Mouse (Mus musculus) ES-E14 (cell line): ENCODE results near the gene Iqschfp. TPM values are rescaled to one million over a fixed set of nuclear protein-coding genes. Genes with fewer than 3 reads are reported as not detected.
A peak's percentile ranks its signal among the peaks of the same experiment; 100 is the strongest.

ENCODE experiments used
- DNase-seq: peaks from one replicate; pipeline ENCODE4 v3.0.0-alpha.2; 2013; ENCODE audit warnings: low read depth, low spot score
- H3K27ac ChIP-seq: 2 replicates; pipeline ENCODE4 v1.5.1; 2012; ENCODE audit warnings: low read depth, mild to moderate bottlenecking, low read length, moderate library complexity, mixed read lengths; ENCODE audit not compliant: poor library complexity, insufficient read depth, severe bottlenecking
- H3K36me3 ChIP-seq: 2 replicates; pipeline ENCODE4 v1.6.1; 2012; ENCODE audit warnings: mild to moderate bottlenecking, low read length, moderate library complexity, mixed read lengths; ENCODE audit not compliant: control insufficient read depth, poor library complexity, insufficient read depth, severe bottlenecking
- H3K4me1 ChIP-seq, 2 experiments: fragments of 150-350 bp in 1 of 2; sonication (generic) in 1 of 2; 2 replicates each; pipeline ENCODE4 v1.6.1; 2012; ENCODE audit warnings: low read length in 2 of 2, mild to moderate bottlenecking in 1 of 2, mixed read lengths in 1 of 2; ENCODE audit not compliant: control insufficient read depth in 2 of 2, insufficient read depth in 2 of 2, poor library complexity in 1 of 2
- H3K4me3 ChIP-seq, 2 experiments: fragments of 150-350 bp in 1 of 2; sonication (generic) in 1 of 2; 2 replicates each; pipeline ENCODE4 v1.5.1; 2012; ENCODE audit warnings: low read length in 2 of 2, low read depth in 1 of 2, mild to moderate bottlenecking in 1 of 2, mixed read lengths in 1 of 2; ENCODE audit not compliant: insufficient read depth in 1 of 2, poor library complexity in 1 of 2, severe bottlenecking in 1 of 2
- H3K9ac ChIP-seq: 2 replicates; pipeline ENCODE4 v1.6.1; 2012; ENCODE audit warnings: low read depth, mild to moderate bottlenecking, low read length, mixed read lengths; ENCODE audit not compliant: poor library complexity, insufficient read depth, severe bottlenecking
- H3K9me3 ChIP-seq: fragments of 150-350 bp; sonication (generic); 2 replicates; pipeline ENCODE4 v1.6.1; 2012; ENCODE audit warnings: low read depth, mild to moderate bottlenecking, low read length; ENCODE audit not compliant: control insufficient read depth, insufficient read depth
- CHD2 ChIP-seq: IDR thresholded peaks from 2 replicates; pipeline ENCODE4 v1.6.1; 2014; ENCODE audit warnings: mild to moderate bottlenecking, low read depth, low read length, inconsistent platforms
- HCFC1 ChIP-seq: IDR thresholded peaks from 2 replicates; pipeline ENCODE4 v1.6.1; 2012; ENCODE audit warnings: low read length, inconsistent platforms, borderline replicate concordance; ENCODE audit not compliant: insufficient read depth
- MAFK ChIP-seq: IDR thresholded peaks from 2 replicates; pipeline ENCODE4 v1.6.1; 2014; ENCODE audit warnings: mild to moderate bottlenecking, low read depth, low read length, inconsistent platforms; ENCODE audit not compliant: insufficient read depth
- ZC3H11A ChIP-seq: IDR thresholded peaks from 2 replicates; pipeline ENCODE4 v1.6.1; 2012; ENCODE audit warnings: low read depth, mild to moderate bottlenecking, inconsistent platforms, low read length, borderline replicate concordance
- ZNF384 ChIP-seq: IDR thresholded peaks from 2 replicates; pipeline ENCODE4 v1.6.1; 2012; ENCODE audit warnings: low read depth, low read length, inconsistent platforms
- in situ Hi-C, 2 experiments: fragments of 600-800 bp; cut with MboI; formaldehyde crosslinking; loops; one replicate each; pipeline ENCODE4 v1.15.1; 2025; ENCODE audit warnings: low sequenced_read_pairs in 2 of 2, inconsistent platforms in 1 of 2; ENCODE audit not compliant: unreplicated experiment in 2 of 2
- total RNA-seq: library from RNA; depleted of rRNA; stranded (reverse); fragments of 300-350 nt; gene quantifications from 2 replicates; pipeline ENCODE4 v1.2.3, GENCODE M21; 2012

Gene Iqschfp
- total RNA-seq, 1 experiment, result not detected

- Histone ChIP-seq H3K9me3 (no peaks in the 10 kb centered on the region), H3K4me1 (no peaks in the 10 kb centered on the region), H3K4me3 (no peak overlapping the region), H3K9ac (no peak overlapping the region), H3K36me3 (no peaks in the 10 kb centered on the region), H3K27ac (no peak overlapping the region)
- in situ Hi-C loops, result loop anchor here in 1 of 2 experiments (10.0 to 25.0 kb wide), 2 partner anchors 430 to 657 kb away; no protein-coding TSS in a partner anchor
- no peak for TF ChIP-seq HCFC1
- no peak for TF ChIP-seq CHD2
- no peak for TF ChIP-seq ZC3H11A
- TF ChIP-seq ZNF384, result no peak
- TF ChIP-seq MAFK, result no peak
- DNase-seq, result no peak
Measured at GRCm38 (mm10) chr3:68055071-68055470, 163.0 kb downstream of the Iqschfp start.

- H3K4me1 ChIP-seq, result no peaks in the 10 kb centered on the region
- no peaks in the 10 kb centered on the region for H3K36me3 ChIP-seq
- TF ChIP-seq CHD2 (peak; percentile 92), ZC3H11A (peak; percentile 47; the same call in 1 of the 2 replicates), ZNF384 (no peak)
- peak; percentile 54 for DNase-seq
- no peak overlapping the region for H3K9ac ChIP-seq
- no peaks in the 10 kb centered on the region for H3K9me3 ChIP-seq
- H3K27ac ChIP-seq, result no peak overlapping the region
- in situ Hi-C loops, result loop anchor here in 1 of 2 experiments (10.0 to 25.0 kb wide), 2 partner anchors 432 to 656 kb away; no protein-coding TSS in a partner anchor
- peak overlapping the region; percentile 9 to 53 for H3K4me3 ChIP-seq
Measured at GRCm38 (mm10) chr3:68056373-68057275, 164.6 kb downstream of the Iqschfp start.

- no peak for DNase-seq
- no peaks in the 10 kb centered on the region for H3K4me1 ChIP-seq
- H3K36me3 ChIP-seq, result no peaks in the 10 kb centered on the region
- in situ Hi-C loops, result loop anchor here in 1 of 2 experiments (10.0 to 25.0 kb wide), 2 partner anchors 434 to 653 kb away; no protein-coding TSS in a partner anchor
- no peak overlapping the region for H3K27ac ChIP-seq
- no peak overlapping the region for H3K4me3 ChIP-seq
- H3K9me3 ChIP-seq, result no peaks in the 10 kb centered on the region
- no peak overlapping the region for H3K9ac ChIP-seq
- TF ChIP-seq ZC3H11A (peak; percentile 76; the same call in 1 of the 2 replicates), MAFK (no peak)
Measured at GRCm38 (mm10) chr3:68059162-68059800, 167.2 kb downstream of the Iqschfp start.

GRCm38 (mm10) chr3:68064731-68065130 is 172.7 kb downstream of the Iqschfp start, which contains the start of gene Schip1:
Gene Schip1, plus strand, starts transcription at chr3:68064802.
- in situ Hi-C loops, result loop anchor here (10.0 to 25.0 kb wide), 2 partner anchors 480 to 648 kb away; no protein-coding TSS in a partner anchor
- Histone ChIP-seq H3K9me3 (no peaks in the 10 kb centered on the region), H3K4me3 (no peak within 1 kb of the TSS), H3K27ac (no peak within 1 kb of the TSS), H3K36me3 (no peaks in the 10 kb centered on the region), H3K9ac (no peak within 1 kb of the TSS), H3K4me1 (no peaks in the 10 kb centered on the region)
- DNase-seq, result peak; percentile 53
- no peak for TF ChIP-seq MAFK
- TF ChIP-seq HCFC1, result no peak
- no peak for TF ChIP-seq ZC3H11A
- no peak for TF ChIP-seq CHD2
- no peak for TF ChIP-seq ZNF384
